In the genomic region with DNA sequence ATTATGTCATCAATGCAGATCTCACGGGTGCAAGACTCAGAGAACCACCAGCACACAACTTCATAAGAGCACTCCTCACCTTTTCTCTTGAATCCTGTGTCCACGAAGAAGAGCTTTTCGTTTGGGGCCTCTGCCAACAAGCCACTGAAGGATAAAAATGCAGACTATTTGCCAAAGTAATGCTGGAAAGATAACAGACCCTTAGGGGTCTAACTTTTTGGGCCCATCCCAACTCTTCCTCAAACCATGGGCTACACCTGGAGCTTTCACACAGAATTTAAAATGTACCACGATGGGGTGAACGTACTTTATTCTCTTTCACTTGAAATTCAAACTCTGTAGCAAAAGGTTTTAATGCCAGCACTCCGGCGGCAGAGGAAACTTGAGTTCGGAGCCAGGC, we compare ENCODE assay signal across 8 mouse cellular contexts. TPM values are rescaled to one million over a fixed set of nuclear protein-coding genes. Genes with fewer than 3 reads are reported as not detected.
DNase-seq lines count a peak whose midpoint lies in the region; ATAC-seq and TF ChIP-seq lines count a peak whose summit lies in the region.

No protein-coding gene starts in this region.

- H3K27ac ChIP-seq in kidney, postnatal 0 days = peak overlapping the region; percentile 96
- H3K27ac ChIP-seq in embryonic facial prominence, embryonic 12.5 days = peak overlapping the region; percentile 86; the same call in 1 of the 2 replicates
- H3K27ac ChIP-seq in hindbrain, embryonic 16.5 days (ENCODE audit: low read depth, low read length) = peak overlapping the region; percentile 97; the same call in 1 of the 2 replicates
- H3K27ac ChIP-seq in midbrain, postnatal 0 days (ENCODE audit: low read depth, low read length) = peak overlapping the region; percentile 94; the same call in 1 of the 2 replicates

- ATAC-seq in kidney, postnatal 0 days (replicated peaks; ENCODE audit: low FRiP score, low read depth) = no peak
- ATAC-seq in embryonic facial prominence, embryonic 12.5 days (ENCODE audit: insufficient number of reproducible peaks, insufficient read depth, low FRiP score, low TSS enrichment) = no peak
- no peak for ATAC-seq in hindbrain, embryonic 16.5 days
- ATAC-seq in midbrain, postnatal 0 days (ENCODE audit: low FRiP score) = no peak

- TF ChIP-seq CTCF in kidney, postnatal 0 days (IDR thresholded peaks at IDR 0.05; ENCODE audit: low read depth) = no peak
- TF ChIP-seq CTCF in midbrain, postnatal 0 days (IDR thresholded peaks at IDR 0.05) = no peak

- no peak for DNase-seq in kidney, postnatal 0 days (ENCODE audit: low spot score)
- DNase-seq in kidney, adult 18-20 months = no peak
- DNase-seq in midbrain, postnatal 0 days (ENCODE audit: low spot score) = no peak
- DNase-seq in layer of hippocampus, postnatal 36 days = no peak
- no peak for DNase-seq in right cerebral cortex, postnatal 25 days
- DNase-seq in yolk sac, embryonic 10.5 days (ENCODE audit: low spot score) = no peak

- peak overlapping the region; percentile 77 for H3K9ac ChIP-seq in kidney, postnatal 0 days (ENCODE audit: low read depth, low read length)
- H3K9ac ChIP-seq in embryonic facial prominence, embryonic 12.5 days = peak overlapping the region; percentile 65
- H3K9ac ChIP-seq in hindbrain, embryonic 16.5 days (ENCODE audit: low read depth, low read length) = peak overlapping the region; percentile 82
- H3K9ac ChIP-seq in midbrain, postnatal 0 days (replicated peaks; ENCODE audit: low read length, poor library complexity, severe bottlenecking) = peak overlapping the region; percentile 79

- 6% methylated on average over 8 of the region's 8 CpGs for WGBS in kidney, postnatal 0 days
- WGBS in embryonic facial prominence, embryonic 12.5 days = 11% methylated on average over 8 of the region's 8 CpGs
- 8% methylated on average over 8 of the region's 8 CpGs for WGBS in hindbrain, embryonic 16.5 days
- 8% methylated on average over 8 of the region's 8 CpGs for WGBS in midbrain, postnatal 0 days

- no peaks in the 10 kb centered on the region for H3K9me3 ChIP-seq in kidney, postnatal 0 days (replicated peaks; ENCODE audit: low read length)
- no peaks in the 10 kb centered on the region for H3K9me3 ChIP-seq in embryonic facial prominence, embryonic 12.5 days
- H3K9me3 ChIP-seq in hindbrain, embryonic 16.5 days (ENCODE audit: control insufficient read depth, low read length) = no peaks in the 10 kb centered on the region
- no peaks in the 10 kb centered on the region for H3K9me3 ChIP-seq in midbrain, postnatal 0 days (ENCODE audit: low read length)

- peaks cover 40% of the 10 kb centered on the region for H3K36me3 ChIP-seq in kidney, postnatal 0 days (ENCODE audit: insufficient read depth, low read length)
- H3K36me3 ChIP-seq in embryonic facial prominence, embryonic 12.5 days = peaks cover 43% of the 10 kb centered on the region
- H3K36me3 ChIP-seq in hindbrain, embryonic 16.5 days (ENCODE audit: control insufficient read depth, insufficient read depth, low read length) = peaks cover 26% of the 10 kb centered on the region
- H3K36me3 ChIP-seq in midbrain, postnatal 0 days (ENCODE audit: insufficient read depth, low read length) = peaks cover 33% of the 10 kb centered on the region

- peak overlapping the region; percentile 79 for H3K4me3 ChIP-seq in kidney, postnatal 0 days (replicated peaks; ENCODE audit: low read depth, low read length)
- H3K4me3 ChIP-seq in embryonic facial prominence, embryonic 12.5 days = peak overlapping the region; percentile 67
- peak overlapping the region; percentile 75 for H3K4me3 ChIP-seq in hindbrain, embryonic 16.5 days (ENCODE audit: low read length)
- peak overlapping the region; percentile 67 for H3K4me3 ChIP-seq in midbrain, postnatal 0 days (ENCODE audit: low read depth, low read length)

- H3K4me1 ChIP-seq in kidney, postnatal 0 days (replicated peaks; ENCODE audit: insufficient read depth, low read length) = no peaks in the 10 kb centered on the region; the same call in none of the 2 replicates
- H3K4me1 ChIP-seq in embryonic facial prominence, embryonic 12.5 days = peaks cover 20% of the 10 kb centered on the region
- peaks cover 17% of the 10 kb centered on the region for H3K4me1 ChIP-seq in hindbrain, embryonic 16.5 days (ENCODE audit: control insufficient read depth, insufficient read depth, low read depth, low read length)
- no peaks in the 10 kb centered on the region for H3K4me1 ChIP-seq in midbrain, postnatal 0 days (ENCODE audit: insufficient read depth, low read length)

- H3K4me2 ChIP-seq in kidney, postnatal 0 days (ENCODE audit: low read length) = peak overlapping the region; percentile 80
- peak overlapping the region; percentile 91 for H3K4me2 ChIP-seq in embryonic facial prominence, embryonic 12.5 days (replicated peaks)
- peak overlapping the region; percentile 95 for H3K4me2 ChIP-seq in hindbrain, embryonic 16.5 days (ENCODE audit: low read length)
- peak overlapping the region; percentile 80 for H3K4me2 ChIP-seq in midbrain, postnatal 0 days (ENCODE audit: low read depth, low read length, poor library complexity, severe bottlenecking)

- H3K27me3 ChIP-seq in kidney, postnatal 0 days (ENCODE audit: insufficient read depth, low read length) = no peaks in the 10 kb centered on the region
- no peaks in the 10 kb centered on the region for H3K27me3 ChIP-seq in embryonic facial prominence, embryonic 12.5 days
- H3K27me3 ChIP-seq in hindbrain, embryonic 16.5 days (replicated peaks; ENCODE audit: control insufficient read depth, insufficient read depth, low read length) = no peaks in the 10 kb centered on the region
- no peaks in the 10 kb centered on the region for H3K27me3 ChIP-seq in midbrain, postnatal 0 days (ENCODE audit: insufficient read depth, low read length)

RNA-seq across cellular contexts. Expression of a gene that starts 0.7 kb away (rescaled TPM):
- 213 and 221 TPM in 2 replicates for polyA plus RNA-seq in kidney, postnatal 0 days (2015; fragmentation: Nextera tagmentation; extraction: Ambion mirVana)
- polyA plus RNA-seq in embryonic facial prominence, embryonic 12.5 days (2016; fragmentation: Nextera tagmentation; extraction: Ambion mirVana) = 184 and 196 TPM in 2 replicates
- polyA plus RNA-seq in hindbrain, embryonic 16.5 days (2015; fragmentation: Nextera tagmentation; extraction: Ambion mirVana) = 104 and 111 TPM in 2 replicates
- total RNA-seq in midbrain, postnatal 0 days (2014; rRNA removed) = 82.8 and 104 TPM in 2 replicates
- polyA plus RNA-seq in midbrain, postnatal 0 days (2015; fragmentation: Nextera tagmentation; extraction: Ambion mirVana) = 128 and 143 TPM in 2 replicates
- 100 to 1,000 TPM; 112 to 113 TPM for total RNA-seq in layer of hippocampus, postnatal 36 days (2021)

RNA-seq across cellular contexts. Expression of a gene that starts 22.2 kb away (rescaled TPM):
- polyA plus RNA-seq in kidney, postnatal 0 days (2015; fragmentation: Nextera tagmentation; extraction: Ambion mirVana) = 24.6 and 26.6 TPM in 2 replicates
- 17.0 and 20.4 TPM in 2 replicates for polyA plus RNA-seq in embryonic facial prominence, embryonic 12.5 days (2016; fragmentation: Nextera tagmentation; extraction: Ambion mirVana)
- polyA plus RNA-seq in hindbrain, embryonic 16.5 days (2015; fragmentation: Nextera tagmentation; extraction: Ambion mirVana) = 5.6 and 9.5 TPM in 2 replicates
- 5.6 and 5.9 TPM in 2 replicates for total RNA-seq in midbrain, postnatal 0 days (2014; rRNA removed)
- polyA plus RNA-seq in midbrain, postnatal 0 days (2015; fragmentation: Nextera tagmentation; extraction: Ambion mirVana) = 3.9 and 4.3 TPM in 2 replicates
- 1 to 10 TPM; 4.1 to 5.8 TPM for total RNA-seq in layer of hippocampus, postnatal 36 days (2021)

RNA-seq across cellular contexts. Expression of a gene that starts 23.0 kb away (rescaled TPM):
- polyA plus RNA-seq in kidney, postnatal 0 days (2015; fragmentation: Nextera tagmentation; extraction: Ambion mirVana) = 751 and 763 TPM in 2 replicates
- polyA plus RNA-seq in embryonic facial prominence, embryonic 12.5 days (2016; fragmentation: Nextera tagmentation; extraction: Ambion mirVana) = 1,124 and 1,186 TPM in 2 replicates
- 1,540 and 1,671 TPM in 2 replicates for polyA plus RNA-seq in hindbrain, embryonic 16.5 days (2015; fragmentation: Nextera tagmentation; extraction: Ambion mirVana)
- 718 and 730 TPM in 2 replicates for total RNA-seq in midbrain, postnatal 0 days (2014; rRNA removed)
- 2,106 and 2,315 TPM in 2 replicates for polyA plus RNA-seq in midbrain, postnatal 0 days (2015; fragmentation: Nextera tagmentation; extraction: Ambion mirVana)
- 1,000 to 10,000 TPM; 1,445 to 1,563 TPM for total RNA-seq in layer of hippocampus, postnatal 36 days (2021)
